Mouse (Mus musculus) kidney, adult 18-20 months (tissue): ENCODE measurements at regions not wholly inside any gene's neighbourhood (a gene's known extent, or its start where the extent isn't known, plus 50 kb on each side); places are given as distances from the start of the nearest gene placed in this dataset.
A peak's percentile ranks its signal among the peaks of the same experiment; 100 is the strongest.
"Not testable (repeated sequence)": the region's sequence is repeated elsewhere in the genome, so short reads cannot be mapped to it uniquely, and the experiment has no call there.

Experiments
- DNase-seq: peaks from one replicate; pipeline ENCODE4 v3.0.0; 2021

- no peak for DNase-seq
Observed at GRCm38 (mm10) chr14:86599511-86599910, 541.5 kb downstream of the Diaph3 start.

- no peak for DNase-seq
Observed at GRCm38 (mm10) chr14:86588525-86588924, 552.5 kb downstream of the Diaph3 start.

- DNase-seq, result not testable (repeated sequence)
Observed at GRCm38 (mm10) chr14:86585959-86586358, 555.1 kb downstream of the Diaph3 start.

GRCm38 (mm10) chr14:86562728-86563127 lies 578.3 kb downstream of the Diaph3 start:
- peak; percentile 12 for DNase-seq

GRCm38 (mm10) chr14:86537992-86538391 lies 603.0 kb downstream of the Diaph3 start:
- DNase-seq, result no peak

- DNase-seq, result no peak
Observed at GRCm38 (mm10) chr14:86536341-86537027, 604.6 kb downstream of the Diaph3 start.

GRCm38 (mm10) chr14:86510408-86510807 lies 630.6 kb downstream of the Diaph3 start:
- no peak for DNase-seq

- DNase-seq, result no peak
Observed at GRCm38 (mm10) chr14:86509686-86510085, 631.3 kb downstream of the Diaph3 start.

GRCm38 (mm10) chr14:86506286-86506685 lies 634.7 kb downstream of the Diaph3 start:
- DNase-seq, result no peak

GRCm38 (mm10) chr14:86490826-86491225 lies 650.2 kb downstream of the Diaph3 start:
- DNase-seq, result no peak

- no peak for DNase-seq
Observed at GRCm38 (mm10) chr14:86489872-86490631, 651.0 kb downstream of the Diaph3 start.

GRCm38 (mm10) chr14:86489044-86489816 lies 651.8 kb downstream of the Diaph3 start:
- DNase-seq, result no peak

- no peak for DNase-seq
Observed at GRCm38 (mm10) chr14:86487285-86487897, 653.6 kb downstream of the Diaph3 start.

- DNase-seq, result no peak
Observed at GRCm38 (mm10) chr14:86484247-86484646, 656.8 kb downstream of the Diaph3 start.

- no peak for DNase-seq
Observed at GRCm38 (mm10) chr14:86473604-86474003, 667.4 kb downstream of the Diaph3 start.

GRCm38 (mm10) chr14:86470462-86470861 lies 670.6 kb downstream of the Diaph3 start:
- DNase-seq, result no peak

- no peak for DNase-seq
Observed at GRCm38 (mm10) chr14:86467886-86468463, 673.1 kb downstream of the Diaph3 start.

GRCm38 (mm10) chr14:86463388-86463787 lies 677.6 kb downstream of the Diaph3 start:
- no peak for DNase-seq

- no peak for DNase-seq
Observed at GRCm38 (mm10) chr14:86453142-86453541, 687.9 kb downstream of the Diaph3 start.

- no peak for DNase-seq
Observed at GRCm38 (mm10) chr14:86450616-86451015, 690.4 kb downstream of the Diaph3 start.

- DNase-seq, result no peak
Observed at GRCm38 (mm10) chr14:86445139-86445538, 695.9 kb downstream of the Diaph3 start.
